Mouse (Mus musculus) telencephalon, adult 2 months (tissue): Measurements from ENCODE around the gene Camkk1.

Experiments used
- DNase-seq: peaks from one replicate; pipeline ENCODE4 v3.0.0-alpha.2; 2011; ENCODE audit warnings: low read depth, low spot score

Camkk1 gene

GRCm38 (mm10) chr11:73018471-73019146 lies at the start of gene Camkk1:
Gene Camkk1, plus strand, starts transcription at chr11:73019008.
- peak; percentile 90 for DNase-seq

DNA sequence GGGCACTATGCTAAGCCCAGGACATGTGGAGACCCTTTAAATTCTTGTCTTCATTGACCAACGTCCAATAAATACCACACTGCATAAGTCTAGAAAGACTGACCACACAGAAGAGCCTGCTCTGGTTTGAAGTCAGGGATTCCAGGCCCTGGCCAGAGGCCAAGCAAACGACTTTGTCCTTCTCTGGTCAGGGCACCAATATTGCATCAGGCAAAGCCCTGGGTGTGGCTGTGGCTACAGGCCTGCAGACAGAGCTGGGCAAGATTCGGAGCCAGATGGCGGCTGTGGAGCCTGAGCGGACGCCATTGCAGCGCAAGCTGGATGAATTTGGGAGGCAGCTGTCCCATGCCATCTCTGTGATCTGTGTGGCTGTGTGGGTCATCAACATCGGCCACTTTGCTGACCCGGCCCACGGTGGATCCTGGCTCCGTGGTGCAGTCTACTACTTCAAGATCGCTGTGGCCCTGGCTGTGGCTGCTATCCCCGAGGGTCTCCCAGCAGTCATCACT lies 43.8 kb upstream of the Camkk1 start:
- DNase-seq = no peak

DNA sequence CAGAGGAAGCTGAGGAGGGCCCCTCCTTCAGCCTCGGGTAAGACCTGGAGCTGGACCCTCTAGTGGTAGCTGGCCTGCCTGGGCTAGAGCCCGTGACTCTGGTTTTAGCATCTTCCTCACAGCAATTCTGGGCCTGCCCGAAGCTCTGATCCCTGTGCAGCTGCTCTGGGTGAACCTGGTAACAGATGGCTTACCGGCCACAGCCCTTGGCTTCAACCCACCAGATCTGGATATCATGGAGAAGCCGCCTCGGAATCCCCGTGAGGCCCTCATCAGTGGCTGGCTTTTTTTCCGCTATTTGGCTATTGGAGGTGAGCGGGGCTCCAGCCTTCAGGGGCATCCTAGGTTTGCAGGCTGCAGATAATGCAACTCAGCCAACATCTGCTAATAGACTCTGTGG lies 36.3 kb upstream of the Camkk1 start:
- DNase-seq = no peak

GRCm38 (mm10) chr11:72983283-72983682 lies 35.5 kb upstream of the Camkk1 start:
- no peak for DNase-seq

GRCm38 (mm10) chr11:72986745-72987144 lies 32.1 kb upstream of the Camkk1 start:
- no peak for DNase-seq

GRCm38 (mm10) chr11:72987234-72987633 lies 31.6 kb upstream of the Camkk1 start:
- no peak for DNase-seq

DNA sequence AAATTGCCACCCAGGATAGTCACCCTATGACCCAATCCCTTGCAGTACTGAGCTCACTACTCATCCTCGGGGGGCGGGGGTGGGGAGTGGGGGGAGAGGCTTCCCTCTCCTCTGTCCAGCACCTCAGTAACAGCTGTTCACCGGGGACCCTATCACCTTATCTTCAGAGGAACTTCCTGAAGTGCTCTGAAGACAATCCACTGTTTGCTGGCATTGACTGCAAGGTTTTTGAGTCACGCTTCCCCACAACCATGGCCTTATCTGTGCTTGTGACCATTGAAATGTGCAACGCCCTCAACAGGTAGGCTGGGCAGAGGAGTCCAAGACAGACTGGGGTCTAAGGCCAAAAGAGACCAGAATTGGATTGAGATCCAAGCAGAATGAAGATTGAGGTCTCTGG lies 31.0 kb upstream of the Camkk1 start:
- no peak for DNase-seq

GRCm38 (mm10) chr11:72989044-72989443 lies 29.8 kb upstream of the Camkk1 start:
- no peak for DNase-seq

- DNase-seq = no peak
These were observed 28.1 kb upstream of the Camkk1 start for GRCm38 (mm10) chr11:72990688-72991087.

GRCm38 (mm10) chr11:72991961-72992360 lies 26.8 kb upstream of the Camkk1 start:
- DNase-seq = no peak

DNA sequence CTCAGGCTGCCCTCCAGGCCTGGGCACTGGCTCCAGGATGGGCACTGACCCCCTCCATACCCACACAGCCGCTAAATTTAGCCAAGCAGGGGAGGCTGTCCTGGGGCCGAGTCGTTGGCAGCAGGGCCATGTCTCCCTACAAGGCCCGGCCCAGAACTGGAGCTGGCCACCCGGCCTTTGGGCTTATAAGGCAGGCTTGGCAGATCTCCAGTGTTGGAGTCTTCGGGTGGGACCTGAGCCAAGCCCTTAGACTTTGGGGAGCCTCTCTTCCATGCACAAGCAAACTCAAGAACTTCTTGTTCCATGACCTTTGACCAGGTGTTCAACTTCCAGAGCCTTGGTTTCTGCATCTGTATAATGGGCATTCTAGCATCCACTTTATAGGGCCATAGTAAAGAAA lies 22.5 kb upstream of the Camkk1 start:
- no peak for DNase-seq

DNA sequence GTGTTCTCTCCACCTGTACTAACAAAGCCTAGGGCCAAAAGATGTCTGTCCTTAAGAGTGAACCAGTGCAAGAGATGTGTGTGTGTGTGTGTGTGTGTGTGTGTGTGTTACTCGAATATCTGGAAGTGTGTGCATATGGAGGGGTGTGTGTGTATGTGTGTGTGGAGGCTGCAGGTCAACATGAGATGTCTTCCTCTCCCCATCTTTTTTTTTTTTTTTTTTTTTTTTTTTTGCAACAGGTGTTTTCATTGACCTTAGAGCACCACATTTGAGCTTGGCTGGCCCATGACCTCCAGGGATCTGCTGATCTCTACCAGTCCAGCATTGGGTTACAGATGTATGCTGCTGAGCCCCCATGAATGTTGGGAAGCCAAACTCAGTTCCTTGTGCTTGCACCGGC lies 22.0 kb upstream of the Camkk1 start:
- DNase-seq = no peak

DNA sequence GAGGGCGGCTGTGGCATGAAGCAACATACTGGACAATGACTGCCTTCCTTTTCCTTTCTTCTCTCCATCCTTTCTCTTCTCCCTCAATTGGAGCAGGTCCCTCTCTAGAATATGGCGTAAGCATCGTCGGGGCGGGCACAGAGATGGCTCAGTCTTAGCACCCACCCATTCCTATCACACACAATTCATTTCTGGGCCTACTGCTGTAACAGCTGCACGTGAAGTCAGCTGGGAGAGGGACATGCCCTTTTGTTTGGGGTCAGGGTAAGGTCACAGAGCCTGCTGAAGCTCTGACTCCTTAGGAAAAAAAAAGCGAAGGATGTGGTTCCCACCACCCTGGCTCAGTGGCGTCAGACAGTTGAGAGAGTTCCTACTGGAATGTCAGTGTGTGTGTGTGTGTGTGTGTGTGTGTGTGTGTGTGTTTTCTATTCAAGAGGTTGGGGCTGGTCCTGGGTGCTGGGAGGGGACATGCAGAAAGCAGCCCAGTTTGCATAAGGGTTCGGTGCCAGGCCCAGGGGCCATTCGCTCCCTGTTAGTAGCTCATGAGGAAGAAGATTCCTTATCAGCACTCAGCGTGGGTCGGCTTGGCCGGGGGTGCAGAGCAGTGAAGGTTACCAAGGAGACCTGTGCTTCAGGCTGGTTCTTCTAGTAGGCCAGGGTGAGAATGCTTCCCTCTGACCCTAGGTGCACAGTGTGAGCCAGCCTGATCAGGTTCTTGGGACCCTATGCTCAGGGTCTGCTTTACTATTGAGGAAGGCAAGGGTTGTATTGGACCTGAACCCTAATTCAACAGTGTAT lies 21.1 kb upstream of the Camkk1 start:
- no peak for DNase-seq

GRCm38 (mm10) chr11:72998771-72999170 lies 20.0 kb upstream of the Camkk1 start, which contains the start of gene P2rx1:
Gene P2rx1, plus strand, starts transcription at chr11:72999103.
- DNase-seq = no peak

GRCm38 (mm10) chr11:73001029-73001428 lies 17.8 kb upstream of the Camkk1 start:
- DNase-seq = no peak

GRCm38 (mm10) chr11:73006377-73006776 lies 12.4 kb upstream of the Camkk1 start:
- DNase-seq = no peak

- no peak for DNase-seq
These were observed 11.7 kb upstream of the Camkk1 start for GRCm38 (mm10) chr11:73007113-73007512.

DNA sequence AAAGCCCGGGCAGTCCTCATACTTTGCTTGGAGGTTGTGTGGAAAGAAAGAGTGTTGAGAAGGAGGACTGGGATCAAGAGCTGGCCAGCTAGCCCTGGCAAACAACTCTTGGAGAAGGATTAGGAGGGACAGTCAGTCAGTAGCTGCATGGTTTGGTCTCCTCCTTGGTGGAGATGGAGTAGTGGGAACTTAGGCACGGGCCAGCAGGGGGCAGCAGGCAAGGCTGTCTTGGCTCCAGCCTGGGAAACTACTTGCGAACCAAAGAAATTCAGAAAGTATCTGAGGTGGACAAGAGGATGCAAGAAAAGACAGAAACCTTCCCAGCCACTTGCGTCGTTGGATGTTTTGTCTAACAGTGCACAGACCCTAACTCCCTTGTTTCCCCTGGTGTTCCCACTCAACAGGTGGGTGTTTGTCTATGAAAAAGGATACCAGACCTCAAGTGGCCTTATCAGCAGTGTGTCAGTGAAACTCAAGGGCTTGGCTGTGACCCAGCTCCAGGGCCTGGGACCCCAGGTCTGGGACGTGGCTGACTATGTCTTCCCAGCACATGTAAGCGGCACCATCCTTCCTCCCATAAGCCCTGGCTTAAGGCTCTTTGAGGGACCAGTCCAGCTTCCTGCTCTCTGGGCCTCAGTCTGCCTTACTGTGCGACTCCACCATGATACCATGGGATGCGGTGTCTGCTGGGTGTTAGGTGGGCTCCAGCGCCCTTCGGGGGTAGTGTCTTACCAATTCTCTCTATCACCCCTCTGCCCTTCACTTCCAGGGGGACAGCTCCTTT lies 10.9 kb upstream of the Camkk1 start:
- no peak for DNase-seq

DNA sequence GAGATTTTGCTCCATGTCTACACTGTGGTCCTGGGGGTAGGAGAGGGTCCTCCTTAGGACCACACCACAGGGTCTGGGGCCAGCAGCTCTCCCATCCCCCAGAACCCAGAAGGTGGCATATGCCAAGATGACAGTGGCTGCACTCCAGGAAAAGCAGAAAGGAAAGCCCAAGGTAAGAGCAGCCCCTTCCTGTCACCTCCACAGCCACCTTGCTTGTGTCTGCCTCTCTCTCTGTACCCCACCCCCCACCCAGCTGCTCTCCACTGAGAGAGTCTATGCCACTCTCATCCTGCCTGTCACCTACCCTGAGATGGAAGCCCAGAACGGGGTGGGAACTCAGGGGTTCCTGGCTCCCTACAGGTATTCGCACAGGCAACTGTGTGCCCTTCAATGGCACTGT lies 10.0 kb upstream of the Camkk1 start:
- DNase-seq = no peak

- no peak for DNase-seq
These were observed 9.1 kb upstream of the Camkk1 start for GRCm38 (mm10) chr11:73009531-73010274.

DNA sequence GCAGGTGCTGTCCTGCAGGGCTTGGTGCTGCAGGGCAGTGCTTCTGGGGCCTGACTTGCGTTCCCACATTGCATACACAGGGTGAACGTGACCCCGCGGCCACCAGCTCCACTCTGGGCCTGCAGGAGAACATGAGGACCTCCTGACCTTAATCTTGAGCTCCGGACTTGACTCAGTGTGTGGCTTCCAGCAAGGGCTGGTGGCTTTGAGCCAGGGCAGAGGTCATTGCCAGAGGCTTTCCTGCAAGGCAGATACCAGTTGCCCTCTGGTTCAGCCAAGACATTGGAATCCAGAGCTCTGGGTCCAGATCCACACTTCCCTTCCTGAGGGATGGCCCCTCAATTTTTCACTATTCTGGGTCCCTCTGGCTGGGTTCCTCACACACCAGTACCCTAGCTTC lies 4.8 kb upstream of the Camkk1 start:
- DNase-seq = no peak
